Mouse (Mus musculus) left cerebral cortex, adult 18-20 months (tissue): Measurements from ENCODE around the gene Cadm1. TPM values are rescaled to one million over a fixed set of nuclear protein-coding genes. Genes with fewer than 3 reads are reported as not detected.

Experiments
- DNase-seq, 2 experiments: peaks; one replicate each; pipeline ENCODE4 v3.0.0; 2021 to 2022; ENCODE audit warnings: low spot score in 2 of 2, mixed read lengths in 1 of 2
- long read RNA-seq, 2 experiments: library from polyadenylated mRNA; stranded (forward); transcript quantifications; one replicate each; pipeline ENCODE4 v2.0.0; 2021
- total RNA-seq, 2 experiments: library from RNA; stranded (reverse); gene quantifications; 2 replicates each; pipeline ENCODE4 v1.2.3; 2021

The Cadm1 gene
- total RNA-seq = 100 to 1,000 TPM; 232 to 241 TPM
- long read RNA-seq, experiment 1, partial matches to known transcripts = 409 of 465 reads
- long read RNA-seq, experiment 1, other reads (novel, unspliced or antisense) = 56 of 465 reads
- long read RNA-seq, experiment 2, partial matches to known transcripts = 265 of 295 reads
- long read RNA-seq, experiment 2, other reads (novel, unspliced or antisense) = 30 of 295 reads

GRCm38 (mm10) chr9:47529602-47530450 lies at the start of gene Cadm1:
Gene Cadm1 (plus strand): TSS chr9:47530173.
- DNase-seq = peak; percentile 94 to 97

GRCm38 (mm10) chr9:47484506-47484905 lies 45.5 kb upstream of the Cadm1 start:
- DNase-seq = no peak

GRCm38 (mm10) chr9:47485186-47485585 lies 44.8 kb upstream of the Cadm1 start:
- no peak for DNase-seq

- DNase-seq = no peak
These were observed 30.2 kb upstream of the Cadm1 start for GRCm38 (mm10) chr9:47499761-47500160.

GRCm38 (mm10) chr9:47505956-47506355 lies 24.0 kb upstream of the Cadm1 start:
- no peak for DNase-seq

- DNase-seq = no peak
These were observed 23.1 kb upstream of the Cadm1 start for GRCm38 (mm10) chr9:47506876-47507275.

- DNase-seq = no peak
These were observed 21.9 kb upstream of the Cadm1 start for GRCm38 (mm10) chr9:47508109-47508508.

GRCm38 (mm10) chr9:47512521-47512920 lies 17.5 kb upstream of the Cadm1 start:
- DNase-seq = no peak

- DNase-seq = no peak
These were observed 15.7 kb upstream of the Cadm1 start for GRCm38 (mm10) chr9:47514318-47514717.

- no peak for DNase-seq
These were observed 13.7 kb upstream of the Cadm1 start for GRCm38 (mm10) chr9:47516238-47516637.

GRCm38 (mm10) chr9:47527290-47527689 lies 2.7 kb upstream of the Cadm1 start:
- no peak for DNase-seq

- peak; percentile 51 to 65 for DNase-seq
These were observed 2.2 kb upstream of the Cadm1 start for GRCm38 (mm10) chr9:47527741-47528140.

- DNase-seq = no peak
These were observed 791 bp upstream of the Cadm1 start for GRCm38 (mm10) chr9:47529182-47529581.

- DNase-seq = no peak
These were observed 560 bp downstream of the Cadm1 start for GRCm38 (mm10) chr9:47530544-47530921.

- DNase-seq = peak; percentile 58 to 69
These were observed 1.2 kb downstream of the Cadm1 start for GRCm38 (mm10) chr9:47530922-47531850.

- peak in 1 of 2 experiments; percentile 28 for DNase-seq
These were observed 2.4 kb downstream of the Cadm1 start for GRCm38 (mm10) chr9:47532215-47532865.

GRCm38 (mm10) chr9:47533461-47533860 lies 3.5 kb downstream of the Cadm1 start:
- no peak for DNase-seq

GRCm38 (mm10) chr9:47534573-47535475 lies 4.9 kb downstream of the Cadm1 start:
- DNase-seq = no peak

- no peak for DNase-seq
These were observed 15.3 kb downstream of the Cadm1 start for GRCm38 (mm10) chr9:47545245-47545644.

- no peak for DNase-seq
These were observed 15.7 kb downstream of the Cadm1 start for GRCm38 (mm10) chr9:47545667-47546066.
